Mouse (Mus musculus) myocyte (in vitro differentiated cells): ENCODE data around the gene Trim25.

Experiments
- E2F4 ChIP-seq: IDR thresholded peaks from one replicate; pipeline ENCODE4 v1.6.1; 2011; ENCODE audit warnings: mild to moderate bottlenecking, control low read depth, moderate library complexity; ENCODE audit not compliant: insufficient read depth
- MAX ChIP-seq: IDR thresholded peaks from one replicate; pipeline ENCODE4 v1.6.1; 2011; ENCODE audit warnings: low read depth, mild to moderate bottlenecking, control low read depth
- MYOD1 ChIP-seq, 3 experiments: IDR thresholded peaks; one replicate each; pipeline ENCODE4 v1.6.1; 2011; ENCODE audit warnings: control low read depth in 2 of 3, low read depth in 2 of 3, mild to moderate bottlenecking in 2 of 3, moderate library complexity in 1 of 3; ENCODE audit not compliant: insufficient read length in 2 of 3, control insufficient read depth in 1 of 3
- MYOG ChIP-seq, 3 experiments: IDR thresholded peaks; one replicate each; pipeline ENCODE4 v1.6.1; 2011; ENCODE audit warnings: control low read depth in 2 of 3, low read depth in 2 of 3, mild to moderate bottlenecking in 2 of 3; ENCODE audit not compliant: insufficient read length in 2 of 3, control insufficient read depth in 1 of 3, insufficient read depth in 1 of 3
- POLR2A ChIP-seq: IDR thresholded peaks from one replicate; pipeline ENCODE4 v1.6.1; 2011; ENCODE audit warnings: low read depth, mild to moderate bottlenecking, control low read depth, moderate library complexity; ENCODE audit not compliant: insufficient read length
- POLR2AphosphoS2 ChIP-seq: IDR thresholded peaks from one replicate; pipeline ENCODE4 v1.6.1; 2011; ENCODE audit warnings: low read depth, control low read depth; ENCODE audit not compliant: insufficient read length
- REST ChIP-seq: IDR thresholded peaks from one replicate; pipeline ENCODE4 v1.6.1; 2011; ENCODE audit warnings: mild to moderate bottlenecking, control low read depth, moderate library complexity; ENCODE audit not compliant: insufficient read depth, insufficient read length
- TCF12 ChIP-seq: IDR thresholded peaks from one replicate; pipeline ENCODE4 v1.6.1; 2011; ENCODE audit warnings: mild to moderate bottlenecking, control low read depth; ENCODE audit not compliant: poor library complexity, insufficient read depth, severe bottlenecking
- USF1 ChIP-seq: IDR thresholded peaks from one replicate; pipeline ENCODE4 v1.6.1; 2011; ENCODE audit warnings: low read depth, mild to moderate bottlenecking, control low read depth, moderate library complexity

- no peak for TF ChIP-seq TCF12
- TF ChIP-seq USF1: no peak
- no peak for TF ChIP-seq POLR2A
- TF ChIP-seq MYOD1 (IDR thresholded peaks at IDR 0.05; ENCODE audit: control insufficient read depth in 1 of 3, insufficient read length in 2 of 3, low read depth in 2 of 3): peak in 1 of 3 experiments; percentile 8
- TF ChIP-seq MAX: no peak
- TF ChIP-seq POLR2AphosphoS2: no peak
- TF ChIP-seq REST: no peak
- TF ChIP-seq MYOG (IDR thresholded peaks at IDR 0.05; ENCODE audit: control insufficient read depth in 1 of 3, insufficient read depth in 1 of 3, insufficient read length in 2 of 3, low read depth in 2 of 3): no peak
- no peak for TF ChIP-seq E2F4
Observed at GRCm38 (mm10) chr11:89024181-89024881, 25.2 kb downstream of the Trim25 start.
